In the genomic region with DNA sequence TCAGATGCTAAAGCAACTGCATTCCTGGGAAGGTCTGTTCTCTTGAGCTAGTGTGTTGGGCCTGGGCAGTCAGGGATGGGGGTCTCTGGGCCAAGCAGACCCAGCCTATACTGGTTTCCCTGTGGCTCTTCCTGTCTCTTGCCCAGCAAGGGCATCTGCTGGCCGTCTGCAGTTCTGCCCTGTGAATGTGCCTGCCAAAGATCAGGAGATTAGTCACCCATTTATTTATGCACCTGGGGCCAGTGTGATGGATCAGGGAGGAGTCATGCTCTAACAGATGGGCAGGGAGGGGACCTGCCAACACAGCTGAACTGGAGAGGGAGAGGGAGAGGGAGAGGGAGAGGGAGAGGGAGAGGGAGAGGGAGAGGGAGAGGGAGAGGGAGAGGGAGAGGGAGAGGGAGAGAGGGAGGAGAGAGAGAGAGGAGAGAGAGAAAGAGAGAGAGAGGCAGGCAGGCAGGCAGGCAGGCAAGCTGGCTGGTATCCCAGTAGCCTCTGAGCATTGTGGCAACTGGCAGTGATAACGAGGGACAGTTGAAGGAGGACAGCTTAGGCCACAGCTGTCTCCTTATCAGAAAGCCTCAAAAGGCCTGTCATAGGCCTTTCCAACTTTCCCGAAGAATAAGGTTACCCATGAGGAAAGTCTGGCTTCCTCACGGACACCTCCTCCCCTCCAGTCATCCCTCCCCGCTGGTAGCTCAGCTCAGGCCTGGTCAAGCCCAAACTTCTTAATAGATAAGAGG, we compare ENCODE assay signal across 9 mouse cellular contexts. TPM values are rescaled to one million over a fixed set of nuclear protein-coding genes. Genes with fewer than 3 reads are reported as not detected.
DNase-seq lines count a peak whose midpoint lies in the region; ATAC-seq and TF ChIP-seq lines count a peak whose summit lies in the region.
"Had no signal": no experiment of that assay in that cellular context is flagged by ENCODE, and none has a peak within 500 bp of the region (broad histone marks: within the 10 kb centered on the region; RNA-seq: fewer than 3 reads in every experiment).

No protein-coding gene starts in this region.

- peaks cover 18% of the 10 kb centered on the region for H3K4me1 ChIP-seq in hindbrain, embryonic 15.5 days (replicated peaks)
- H3K4me1 ChIP-seq in olfactory bulb, adult 2 months (ENCODE audit: control insufficient read depth, insufficient read depth, low read length) = peaks cover 36% of the 10 kb centered on the region

- H3K36me3 ChIP-seq in hindbrain, embryonic 15.5 days = peaks cover 41% of the 10 kb centered on the region

- no peaks in the 10 kb centered on the region for H3K27me3 ChIP-seq in hindbrain, embryonic 15.5 days
- H3K27me3 ChIP-seq: CH12.LX had no signal

- 29% methylated on average over 5 of the region's 5 CpGs for WGBS in hindbrain, embryonic 15.5 days
- 33% methylated on average over 5 of the region's 5 CpGs for WGBS in olfactory bulb, adult 2 months

- peak overlapping the region; percentile 62 for H3K27ac ChIP-seq in hindbrain, embryonic 15.5 days (replicated peaks)
- 0 out of 2 replicates have a peak overlapping the region, but pooled peaks have one; percentile 9 for H3K27ac ChIP-seq in olfactory bulb, adult 2 months (ENCODE audit: insufficient read depth, low read depth, low read length)

- H3K9ac ChIP-seq in hindbrain, embryonic 15.5 days = no peak overlapping the region

- ATAC-seq in frontal cortex, adult (ENCODE audit: low TSS enrichment) = 0 out of 2 replicates have a peak, but pooled peaks have one; percentile 26
- peak; percentile 54; the same call in 1 of the 2 replicates for ATAC-seq in common myeloid progenitor, adult 5-6 weeks (replicated peaks; ENCODE audit: low read depth, poor library complexity, severe bottlenecking)
- peak; percentile 39; the same call in 1 of the 2 replicates for ATAC-seq in hindbrain, embryonic 15.5 days (ENCODE audit: low FRiP score, low read depth)

- no peak for TF ChIP-seq POLR2A in olfactory bulb, adult 2 months (IDR thresholded peaks at IDR 0.05; ENCODE audit: insufficient read depth, low read depth, low read length)

- no peak for DNase-seq in frontal cortex, adult 2 months (ENCODE audit: extremely low spot score in 1 of 2, low spot score in 1 of 2)
- DNase-seq in 3134 (ENCODE audit: extremely low read depth, insufficient read length, low spot score) = peak; percentile 77
- no peak for DNase-seq in left cerebral cortex, adult 11 months (ENCODE audit: low spot score)
- no peak for DNase-seq in layer of hippocampus, adult 11-12 months (ENCODE audit: low spot score)

- H3K9me3 ChIP-seq in hindbrain, embryonic 15.5 days = no peaks in the 10 kb centered on the region

- TF ChIP-seq CTCF in olfactory bulb, adult 2 months (IDR thresholded peaks at IDR 0.05; ENCODE audit: insufficient read depth, low read depth, low read length) = no peak

- no peak overlapping the region for H3K4me3 ChIP-seq in hindbrain, embryonic 15.5 days
- H3K4me3 ChIP-seq in olfactory bulb, adult 2 months (ENCODE audit: insufficient read depth, low read depth, low read length) = no peak overlapping the region

- H3K4me2 ChIP-seq in hindbrain, embryonic 15.5 days = no peak overlapping the region

RNA-seq across cellular contexts. Expression of gene Pi16, which starts 13.4 kb away (rescaled TPM):
- 0.97 and 1.1 TPM in 2 replicates for polyA plus RNA-seq in frontal cortex, adult 2 months (2012; rRNA removed)
- total RNA-seq in common myeloid progenitor, adult 5-6 weeks (2017) = 2.4 and 2.9 TPM in 2 replicates
- polyA plus RNA-seq in hindbrain, embryonic 15.5 days (2015; fragmentation: Nextera tagmentation; extraction: Ambion mirVana) = 2.1 and 2.3 TPM in 2 replicates
- not detected in 2 replicates for polyA plus RNA-seq in olfactory bulb, adult 2 months (2012; ENCODE audit: insufficient read depth, insufficient read length, low replicate concordance, missing spikeins)

RNA-seq across cellular contexts. Expression of gene Mtch1, which starts 16.9 kb away (rescaled TPM):
- polyA plus RNA-seq in frontal cortex, adult 2 months (2012; rRNA removed) = 548 and 552 TPM in 2 replicates
- 56.5 and 76.6 TPM in 2 replicates for total RNA-seq in common myeloid progenitor, adult 5-6 weeks (2017)
- polyA plus RNA-seq in hindbrain, embryonic 15.5 days (2015; fragmentation: Nextera tagmentation; extraction: Ambion mirVana) = 476 and 492 TPM in 2 replicates
- not detected in 2 replicates for polyA plus RNA-seq in olfactory bulb, adult 2 months (2012; ENCODE audit: insufficient read depth, insufficient read length, low replicate concordance, missing spikeins)

RNA-seq across cellular contexts. Expression of gene Fgd2, which starts 29.9 kb away (rescaled TPM):
- 11.0 and 14.7 TPM in 2 replicates for polyA plus RNA-seq in frontal cortex, adult 2 months (2012; rRNA removed)
- total RNA-seq in common myeloid progenitor, adult 5-6 weeks (2017) = 23.9 and 39.0 TPM in 2 replicates
- 6.5 and 8.3 TPM in 2 replicates for polyA plus RNA-seq in hindbrain, embryonic 15.5 days (2015; fragmentation: Nextera tagmentation; extraction: Ambion mirVana)
- not detected in 2 replicates for polyA plus RNA-seq in olfactory bulb, adult 2 months (2012; ENCODE audit: insufficient read depth, insufficient read length, low replicate concordance, missing spikeins)
